Mouse (Mus musculus) heart, adult 2 months (tissue): ENCODE data around the gene Kbtbd12.
A peak's percentile ranks its signal among the peaks of the same experiment; 100 is the strongest.

Experiments
- CTCF ChIP-seq: fragments of 200-600 bp; IDR thresholded peaks from 2 replicates; pipeline ENCODE4 v1.8.1; 2022; ENCODE audit warnings: antibody characterized with exemption, mild to moderate bottlenecking, moderate library complexity
- POLR2A ChIP-seq: fragments of 200-500 bp; IDR thresholded peaks from 2 replicates; pipeline ENCODE4 v1.6.1; 2011; ENCODE audit warnings: mild to moderate bottlenecking, low read depth, low read length, control low read depth; ENCODE audit not compliant: insufficient read depth

GRCm38 (mm10) chr6:88558076-88558475 is 79.7 kb downstream of the Kbtbd12 start:
- TF ChIP-seq POLR2A (no peak), CTCF (peak; percentile 46)
